In genomic region chr4:63236235-63236634, GRCm38 (mm10) we compare ENCODE assay signal across 14 mouse cellular contexts. TPM values are rescaled to one million over a fixed set of nuclear protein-coding genes. Genes with fewer than 3 reads are reported as not detected.
DNase-seq lines count a peak whose midpoint lies in the region; ATAC-seq and TF ChIP-seq lines count a peak whose summit lies in the region.
"Had no signal": no experiment of that assay in that cellular context is flagged by ENCODE, and none has a peak within 500 bp of the region (broad histone marks: within the 10 kb centered on the region; RNA-seq: fewer than 3 reads in every experiment).

No protein-coding gene starts in this region.

- WGBS in kidney, embryonic 15.5 days: 50% methylated on average over 2 of the region's 2 CpGs
- 26% methylated on average over 2 of the region's 2 CpGs for WGBS in liver, adult 2 months
- WGBS in lung, adult 2 months: 48% methylated on average over 2 of the region's 2 CpGs

- peaks cover 11% of the 10 kb centered on the region for H3K36me3 ChIP-seq in kidney, embryonic 15.5 days
- no peaks in the 10 kb centered on the region; the same call in 1 of the 2 replicates for H3K36me3 ChIP-seq in liver, adult 2 months (ENCODE audit: control insufficient read depth, insufficient read depth, low read length)
- H3K36me3 ChIP-seq: heart, embryonic 15.5 days; neural tube, embryonic 15.5 days had no signal

- H3K4me2 ChIP-seq in kidney, embryonic 15.5 days: no peak overlapping the region
- H3K4me2 ChIP-seq: heart, embryonic 15.5 days; lung, embryonic 14.5 days; neural tube, embryonic 15.5 days had no signal

- no peaks in the 10 kb centered on the region for H3K9me3 ChIP-seq in kidney, embryonic 15.5 days (replicated peaks)
- H3K9me3 ChIP-seq: heart, embryonic 15.5 days; neural tube, embryonic 15.5 days had no signal

- H3K79me2 ChIP-seq in liver, adult 2 months (ENCODE audit: control insufficient read depth, insufficient read depth, low read length): no peaks in the 10 kb centered on the region

- peak; percentile 52; the same call in 1 of the 2 replicates for ATAC-seq in kidney, embryonic 15.5 days (replicated peaks; ENCODE audit: low FRiP score)

- H3K4me1 ChIP-seq in kidney, embryonic 15.5 days: peaks cover 69% of the 10 kb centered on the region
- peaks cover 55% of the 10 kb centered on the region for H3K4me1 ChIP-seq in liver, adult 2 months (ENCODE audit: control insufficient read depth, insufficient read depth, low read length)
- no peaks in the 10 kb centered on the region; the same call in 1 of the 2 replicates for H3K4me1 ChIP-seq in lung, adult 2 months (ENCODE audit: control insufficient read depth, insufficient read depth, low read length)

- no peak for TF ChIP-seq CTCF in liver, adult 2 months (IDR thresholded peaks at IDR 0.05; ENCODE audit: low read depth, low read length)
- no peak for TF ChIP-seq CTCF in lung, adult 2 months (IDR thresholded peaks at IDR 0.05; ENCODE audit: insufficient read depth, low read length)

- H3K4me3 ChIP-seq in kidney, embryonic 15.5 days (replicated peaks): no peak overlapping the region
- no peak overlapping the region for H3K4me3 ChIP-seq in liver, adult 2 months (ENCODE audit: insufficient read depth, low read depth, low read length)
- H3K4me3 ChIP-seq in lung, adult 2 months (replicated peaks; ENCODE audit: extremely low read depth, low read depth, low read length): no peak overlapping the region
- H3K4me3 ChIP-seq: heart, embryonic 15.5 days; left cerebral cortex, adult 2 months; neural tube, embryonic 15.5 days had no signal

- H3K27me3 ChIP-seq in kidney, embryonic 15.5 days: no peaks in the 10 kb centered on the region
- no peaks in the 10 kb centered on the region for H3K27me3 ChIP-seq in liver, adult 2 months (ENCODE audit: control insufficient read depth, insufficient read depth, low read length)
- H3K27me3 ChIP-seq: heart, embryonic 15.5 days; neural tube, embryonic 15.5 days had no signal

- peak; percentile 60 for DNase-seq in cerebellum, adult 9-10 months
- no peak for DNase-seq in cerebellum, adult 11 months
- peak; percentile 79 to 84 for DNase-seq in cerebellum, postnatal 10 days
- peak; percentile 98 for DNase-seq in liver, adult 2 months (ENCODE audit: extremely low read depth, low read depth, low spot score)
- no peak for DNase-seq in adrenal gland, postnatal 4 days (ENCODE audit: low spot score in 2 of 2)
- DNase-seq in testis, postnatal 14 days (ENCODE audit: low spot score): no peak
- no peak for DNase-seq in lung, adult 2 months
- DNase-seq: adrenal gland, postnatal 14 days; gastrocnemius, postnatal 36 days; lung, embryonic 14.5 days had no signal

- no peak overlapping the region for H3K27ac ChIP-seq in kidney, embryonic 15.5 days
- peak overlapping the region; percentile 80 for H3K27ac ChIP-seq in liver, adult 2 months (replicated peaks; ENCODE audit: insufficient read depth, low read depth, low read length)
- H3K27ac ChIP-seq: heart, embryonic 15.5 days; left cerebral cortex, adult 2 months; neural tube, embryonic 15.5 days had no signal

- H3K9ac ChIP-seq in kidney, embryonic 15.5 days: no peak overlapping the region
- H3K9ac ChIP-seq in liver, adult 2 months (ENCODE audit: low read depth, low read length): 0 out of 2 replicates have a peak overlapping the region, but pooled peaks have one; percentile 4
- H3K9ac ChIP-seq: heart, embryonic 15.5 days; lung, embryonic 14.5 days; neural tube, embryonic 15.5 days had no signal

- no peak for TF ChIP-seq POLR2A in liver, adult 2 months (IDR thresholded peaks at IDR 0.05; ENCODE audit: extremely low read depth, insufficient read depth, low read length)
- no peak for TF ChIP-seq POLR2A in lung, adult 2 months (IDR thresholded peaks at IDR 0.05; ENCODE audit: borderline replicate concordance, extremely low read depth, low read depth, low read length)

RNA-seq across cellular contexts. Expression of gene Col27a1, which starts 22.4 kb away (rescaled TPM):
- 7.3 and 9.4 TPM in 2 replicates for polyA plus RNA-seq in kidney, embryonic 15.5 days (2015; fragmentation: Nextera tagmentation; extraction: Ambion mirVana)
- total RNA-seq in liver, adult 2 months (2014; rRNA removed): 1.7 and 2.2 TPM in 2 replicates
- polyA plus RNA-seq in liver, adult 2 months (2012; rRNA removed): 4.1 and 5.4 TPM in 2 replicates
- 10 to 100 TPM; 17.2 to 20.8 TPM for total RNA-seq in adrenal gland, postnatal 4 days (2021)
- polyA plus RNA-seq in lung, adult 2 months (2012; rRNA removed): 11.2 and 11.5 TPM in 2 replicates

Comparison
In these comparisons a context has a peak if more than half of its experiments do, and no peak if none do; other contexts are left out.
1. DNase-seq: peak in cerebellum, adult 9-10 months (single experiment), cerebellum, postnatal 10 days (2 of 2) and liver, adult 2 months (single experiment); none in cerebellum, adult 11 months (single experiment), adrenal gland, postnatal 4 days (0 of 2), testis, postnatal 14 days (single experiment) and lung, adult 2 months (single experiment).